Mouse (Mus musculus) small intestine, adult 2 months (tissue): ENCODE measurements around the gene Syk.

ENCODE experiments used
- CTCF ChIP-seq: fragments of 200-500 bp; IDR thresholded peaks from 2 replicates; pipeline ENCODE4 v1.5.1; 2012; ENCODE audit warnings: low read depth, mild to moderate bottlenecking, control low read depth, inconsistent platforms, low read length, moderate library complexity, mixed read lengths; ENCODE audit not compliant: insufficient replicate concordance, insufficient read length; ENCODE audit errors: extremely low read depth
- POLR2A ChIP-seq: fragments of 200-500 bp; IDR thresholded peaks from 2 replicates; pipeline ENCODE4 v1.6.1; 2012; ENCODE audit warnings: low read depth, mild to moderate bottlenecking, control low read depth, inconsistent platforms, low read length, moderate library complexity

GRCm38 (mm10) chr13:52578776-52579175 lies 4.2 kb upstream of the Syk start:
- no peak for TF ChIP-seq CTCF
- no peak for TF ChIP-seq POLR2A
